Mouse (Mus musculus) cortical plate, adult 2 months (tissue): ENCODE measurements around the gene Lipo4.

Experiments used
- CTCF ChIP-seq: fragments of 200-500 bp; IDR thresholded peaks from 2 replicates; pipeline ENCODE4 v1.5.1; 2011; ENCODE audit warnings: mild to moderate bottlenecking, control low read depth, low read length; ENCODE audit not compliant: insufficient read depth; ENCODE audit errors: extremely low read depth
- POLR2A ChIP-seq: fragments of 200-500 bp; IDR thresholded peaks from 2 replicates; pipeline ENCODE4 v1.6.1; 2011; ENCODE audit warnings: mild to moderate bottlenecking, low read length, control low read depth; ENCODE audit not compliant: insufficient read depth; ENCODE audit errors: extremely low read depth

DNA sequence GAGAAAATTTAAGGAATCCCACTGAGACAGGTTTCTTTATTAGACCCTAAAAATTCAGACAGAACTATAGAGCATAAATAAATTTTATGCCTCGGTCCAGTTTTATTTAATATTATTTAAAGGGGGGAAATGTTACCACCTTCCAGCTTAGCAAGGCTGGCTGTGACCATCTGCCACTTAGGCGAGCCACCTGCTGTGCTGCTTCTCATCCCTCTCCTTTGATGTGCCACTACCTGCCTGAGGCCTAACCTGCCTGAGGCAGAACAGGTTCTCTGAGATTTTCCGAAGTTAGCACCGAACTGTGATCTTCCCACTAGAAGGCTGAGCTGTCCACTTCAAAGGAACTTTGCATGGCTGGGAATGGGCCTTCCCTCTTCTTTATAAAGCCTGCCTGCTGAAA is 63.9 kb downstream of the Lipo4 start:
- TF ChIP-seq CTCF (no peak), POLR2A (no peak)
